Mouse (Mus musculus) limb, embryonic 13.5 days (tissue): ENCODE results near the gene Polr1e. TPM values are rescaled to one million over a fixed set of nuclear protein-coding genes. Genes with fewer than 3 reads are reported as not detected.
A peak's percentile ranks its signal among the peaks of the same experiment; 100 is the strongest.

Experiments
- ATAC-seq: fragments of 200-750 bp; cut with Nextera tagmentation; 2 replicates; pipeline ENCODE4 v1.8.0; 2017; ENCODE audit warnings: low read depth, moderate number of reproducible peaks, moderate TSS enrichment; ENCODE audit not compliant: low FRiP score
- H3K27ac ChIP-seq: fragments of 300-500 bp; sonication (generic); 2 replicates; pipeline ENCODE4 v1.5.1; 2015; ENCODE audit warnings: inconsistent platforms, mild to moderate bottlenecking, moderate library complexity
- H3K27me3 ChIP-seq: fragments of 300-500 bp; sonication (generic); 2 replicates; pipeline ENCODE4 v1.6.1; 2015; ENCODE audit warnings: mild to moderate bottlenecking, inconsistent platforms
- H3K36me3 ChIP-seq: fragments of 300-500 bp; sonication (generic); 2 replicates; pipeline ENCODE4 v1.6.1; 2015; ENCODE audit warnings: inconsistent platforms, mild to moderate bottlenecking, moderate library complexity
- H3K4me1 ChIP-seq: fragments of 300-500 bp; sonication (generic); 2 replicates; pipeline ENCODE4 v1.6.1; 2015; ENCODE audit warnings: inconsistent platforms
- H3K4me2 ChIP-seq: fragments of 300-500 bp; sonication (generic); replicated peaks from 2 replicates; pipeline ENCODE4 v1.6.1; 2015; ENCODE audit warnings: inconsistent platforms, mild to moderate bottlenecking, moderate library complexity
- H3K4me3 ChIP-seq: fragments of 300-500 bp; sonication (generic); 2 replicates; pipeline ENCODE4 v1.5.1; 2015; ENCODE audit warnings: moderate library complexity, mild to moderate bottlenecking, inconsistent platforms
- H3K9ac ChIP-seq: fragments of 300-500 bp; sonication (generic); 2 replicates; pipeline ENCODE4 v1.6.1; 2015; ENCODE audit warnings: mild to moderate bottlenecking, inconsistent platforms
- H3K9me3 ChIP-seq: fragments of 300-500 bp; sonication (generic); 2 replicates; pipeline ENCODE4 v1.6.1; 2016; ENCODE audit warnings: inconsistent platforms
- whole genome bisulfite sequencing: fragments of 180-500 bp; shearing (Covaris S2); methylation state at CpG from one replicate; pipeline ENCODE4 v1.1.7; 2015; 5-methylcytosine and 5-hydroxymethylcytosine counted together
- polyA plus RNA-seq: library from polyadenylated mRNA; unstranded; fragments of >200 nt; fragmentation: Nextera tagmentation; extraction: Ambion mirVana; gene quantifications from 2 replicates; pipeline ENCODE4 v1.2.1, GENCODE M21; 2015

The Polr1e gene
- 43.9 and 44.6 TPM in 2 replicates for polyA plus RNA-seq

GRCm38 (mm10) chr4:45018452-45018980, at the start of gene Polr1e:
Polr1e (plus strand) TSS chr4:45018583.
- Histone ChIP-seq H3K4me2 (peak within 1 kb of the TSS; percentile 88), H3K36me3 (peaks cover 6% of the 10 kb centered on the region; the same call in 1 of the 2 replicates), H3K9me3 (no peaks in the 10 kb centered on the region), H3K9ac (peak within 1 kb of the TSS; percentile 71), H3K27me3 (no peaks in the 10 kb centered on the region), H3K4me1 (peaks cover 18% of the 10 kb centered on the region), H3K27ac (peak within 1 kb of the TSS; percentile 58; the same call in 1 of the 2 replicates), H3K4me3 (peak within 1 kb of the TSS; percentile 76)
- 0% methylated on average over 29 of the region's 29 CpGs for WGBS
- peak; percentile 88 for ATAC-seq

- H3K4me1 ChIP-seq: peaks cover 5% of the 10 kb centered on the region
- H3K9me3 ChIP-seq: no peaks in the 10 kb centered on the region
- H3K4me3 ChIP-seq: no peak overlapping the region
- H3K4me2 ChIP-seq: no peak overlapping the region
- no peak for ATAC-seq
- H3K36me3 ChIP-seq: no peaks in the 10 kb centered on the region
- WGBS: 91% methylated on average over 7 of the region's 7 CpGs
- no peaks in the 10 kb centered on the region for H3K27me3 ChIP-seq
- H3K27ac ChIP-seq: no peak overlapping the region
- H3K9ac ChIP-seq: no peak overlapping the region
Observed at GRCm38 (mm10) chr4:44970056-44970455, 48.3 kb upstream of the Polr1e start.

DNA sequence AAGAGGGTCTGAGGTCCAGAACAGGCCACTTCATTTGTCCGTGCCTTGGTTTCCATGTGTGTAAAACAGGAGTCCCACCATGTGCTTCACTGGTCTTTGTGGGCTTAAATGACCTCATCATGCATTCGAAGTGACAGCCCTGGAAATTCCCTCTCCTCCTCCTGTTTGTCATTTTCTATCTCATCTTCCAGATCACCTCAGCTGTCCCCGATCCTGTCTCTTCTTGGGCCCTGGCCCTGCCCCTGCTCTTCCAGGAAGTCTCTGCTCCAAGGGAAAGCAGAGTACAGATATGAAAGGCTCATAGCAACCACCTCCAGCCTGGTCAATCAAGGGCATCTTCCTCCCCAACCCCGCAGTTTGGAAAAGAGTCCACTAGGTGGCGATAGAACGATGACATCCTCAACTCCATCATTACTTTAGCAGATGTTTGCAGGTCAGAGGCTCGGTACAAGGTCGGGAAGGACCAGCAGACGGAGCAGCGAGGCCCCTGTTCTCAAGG, 47.7 kb upstream of the Polr1e start:
- H3K27ac ChIP-seq: no peak overlapping the region
- H3K36me3 ChIP-seq: no peaks in the 10 kb centered on the region
- no peaks in the 10 kb centered on the region for H3K9me3 ChIP-seq
- no peaks in the 10 kb centered on the region for H3K27me3 ChIP-seq
- 22% methylated on average over 10 of the region's 10 CpGs for WGBS
- H3K4me1 ChIP-seq: peaks cover 5% of the 10 kb centered on the region
- ATAC-seq: no peak
- H3K9ac ChIP-seq: no peak overlapping the region
- H3K4me3 ChIP-seq: no peak overlapping the region
- no peak overlapping the region for H3K4me2 ChIP-seq

- no peak overlapping the region; the same call in 1 of the 2 replicates for H3K4me3 ChIP-seq
- no peaks in the 10 kb centered on the region for H3K27me3 ChIP-seq
- H3K9ac ChIP-seq: no peak overlapping the region
- H3K36me3 ChIP-seq: no peaks in the 10 kb centered on the region
- no peaks in the 10 kb centered on the region for H3K9me3 ChIP-seq
- no peak for ATAC-seq
- no peak overlapping the region for H3K27ac ChIP-seq
- whole genome bisulfite sequencing: 12% methylated on average over 9 of the region's 9 CpGs
- peak overlapping the region; percentile 39 for H3K4me2 ChIP-seq
- peaks cover 5% of the 10 kb centered on the region for H3K4me1 ChIP-seq
Observed at GRCm38 (mm10) chr4:44973450-44973849, 44.9 kb upstream of the Polr1e start.

DNA sequence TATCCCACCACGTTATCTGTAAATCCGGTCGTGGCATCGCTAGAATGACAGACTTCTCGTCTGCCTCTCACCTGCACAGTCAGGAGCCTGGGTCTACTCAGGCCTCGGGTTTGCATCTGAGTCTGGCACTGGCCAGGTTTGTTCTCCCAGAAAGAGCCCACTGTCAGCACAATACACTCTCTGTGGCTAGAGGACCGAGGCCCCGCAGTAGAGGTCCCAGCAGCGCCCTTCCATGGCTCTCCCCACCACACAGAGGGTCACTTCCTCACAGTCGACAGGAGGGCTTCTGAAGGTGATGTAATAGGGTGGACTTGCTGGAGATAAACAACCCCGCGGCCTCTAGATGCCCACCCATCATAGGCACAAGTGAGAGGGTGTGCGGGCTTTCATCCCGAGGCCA, 44.5 kb upstream of the Polr1e start:
- no peak for ATAC-seq
- Histone ChIP-seq H3K4me1 (peaks cover 5% of the 10 kb centered on the region), H3K4me3 (no peak overlapping the region; the same call in 1 of the 2 replicates), H3K9me3 (no peaks in the 10 kb centered on the region), H3K9ac (no peak overlapping the region), H3K36me3 (no peaks in the 10 kb centered on the region), H3K27me3 (no peaks in the 10 kb centered on the region), H3K27ac (no peak overlapping the region), H3K4me2 (peak overlapping the region; percentile 39)
- 52% methylated on average over 14 of the region's 14 CpGs for WGBS

GRCm38 (mm10) chr4:44974331-44974730, 44.1 kb upstream of the Polr1e start:
- WGBS: 70% methylated on average over 8 of the region's 8 CpGs
- Histone ChIP-seq H3K27ac (no peak overlapping the region), H3K9me3 (no peaks in the 10 kb centered on the region), H3K4me3 (no peak overlapping the region), H3K27me3 (no peaks in the 10 kb centered on the region), H3K36me3 (no peaks in the 10 kb centered on the region), H3K4me2 (no peak overlapping the region), H3K4me1 (peaks cover 5% of the 10 kb centered on the region), H3K9ac (no peak overlapping the region)
- ATAC-seq: no peak

DNA sequence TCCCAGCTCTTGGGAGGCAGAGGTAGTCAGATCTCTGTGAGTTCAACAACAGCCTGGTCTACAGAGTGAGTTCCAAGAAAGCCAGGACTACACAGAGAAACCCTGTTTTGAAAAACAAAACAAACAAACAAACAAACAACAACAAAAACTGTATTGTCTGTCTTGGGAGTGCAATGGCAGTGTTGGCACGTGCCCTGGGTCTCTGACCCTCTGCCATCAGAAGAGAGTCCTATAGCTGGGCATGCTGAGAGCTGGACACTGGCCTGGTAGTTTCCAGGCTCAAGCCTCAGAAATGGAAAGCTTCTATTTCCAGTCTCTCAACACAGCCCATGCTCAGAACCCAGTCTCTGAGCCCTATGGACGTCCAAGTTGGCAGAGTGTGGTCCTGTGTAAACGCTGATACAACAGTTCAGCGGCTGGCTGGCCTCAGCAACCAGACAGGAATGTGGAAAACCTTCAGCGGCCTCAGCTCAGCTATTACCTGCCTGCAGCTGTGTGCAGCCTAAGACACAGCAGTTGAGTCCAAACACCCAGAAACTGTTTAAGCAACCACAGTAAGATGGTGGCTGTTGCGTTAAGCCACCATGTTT, 42.3 kb upstream of the Polr1e start:
- no peak overlapping the region for H3K9ac ChIP-seq
- ATAC-seq: no peak
- H3K9me3 ChIP-seq: no peaks in the 10 kb centered on the region
- no peak overlapping the region for H3K27ac ChIP-seq
- no peaks in the 10 kb centered on the region for H3K27me3 ChIP-seq
- H3K4me2 ChIP-seq: no peak overlapping the region
- H3K36me3 ChIP-seq: no peaks in the 10 kb centered on the region
- peaks cover 15% of the 10 kb centered on the region for H3K4me1 ChIP-seq
- WGBS: 77% methylated on average over 6 of the region's 6 CpGs
- H3K4me3 ChIP-seq: no peak overlapping the region

DNA sequence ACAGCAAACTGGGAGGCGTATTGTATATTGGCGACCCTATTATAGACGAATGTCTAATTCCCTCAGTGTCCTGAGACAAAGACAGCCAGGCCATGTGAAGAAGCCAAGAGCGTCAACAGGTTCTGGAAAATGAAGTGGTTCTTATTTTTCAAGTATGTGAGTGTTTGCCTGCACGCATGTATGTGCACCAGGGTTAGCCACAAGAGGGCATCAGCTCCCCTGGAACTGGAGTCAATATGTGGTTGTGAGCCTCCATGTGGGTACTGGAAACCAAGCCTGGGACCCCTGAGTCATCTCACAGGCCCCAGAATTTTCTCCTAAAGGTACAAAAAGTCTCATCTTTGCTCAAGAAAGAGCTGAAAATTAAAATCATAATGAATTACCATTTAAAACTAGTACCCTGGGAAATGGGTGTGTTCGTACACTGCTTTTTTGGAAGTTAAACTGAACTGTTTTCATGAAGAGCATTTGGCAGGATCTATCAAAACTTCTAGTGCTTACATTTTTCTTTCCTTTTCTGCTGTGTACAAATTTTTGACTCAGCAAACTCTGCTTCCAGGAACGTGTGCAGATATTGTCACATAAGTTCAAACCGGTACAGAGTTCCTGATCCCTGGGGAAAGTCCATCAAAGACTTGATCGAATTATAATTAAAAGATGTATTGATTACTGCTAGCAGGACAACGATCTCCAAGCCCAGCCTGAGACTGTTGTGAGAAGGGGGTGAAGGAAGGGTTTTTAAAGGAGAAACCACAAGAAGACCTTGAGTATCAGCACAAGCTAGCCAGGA, 41.3 kb upstream of the Polr1e start:
- H3K4me1 ChIP-seq: peaks cover 21% of the 10 kb centered on the region
- no peaks in the 10 kb centered on the region for H3K9me3 ChIP-seq
- H3K27me3 ChIP-seq: no peaks in the 10 kb centered on the region
- H3K36me3 ChIP-seq: no peaks in the 10 kb centered on the region
- H3K9ac ChIP-seq: no peak overlapping the region
- H3K4me2 ChIP-seq: no peak overlapping the region
- ATAC-seq: no peak
- no peak overlapping the region for H3K4me3 ChIP-seq
- H3K27ac ChIP-seq: no peak overlapping the region
- WGBS: 88% methylated on average over 10 of the region's 10 CpGs

DNA sequence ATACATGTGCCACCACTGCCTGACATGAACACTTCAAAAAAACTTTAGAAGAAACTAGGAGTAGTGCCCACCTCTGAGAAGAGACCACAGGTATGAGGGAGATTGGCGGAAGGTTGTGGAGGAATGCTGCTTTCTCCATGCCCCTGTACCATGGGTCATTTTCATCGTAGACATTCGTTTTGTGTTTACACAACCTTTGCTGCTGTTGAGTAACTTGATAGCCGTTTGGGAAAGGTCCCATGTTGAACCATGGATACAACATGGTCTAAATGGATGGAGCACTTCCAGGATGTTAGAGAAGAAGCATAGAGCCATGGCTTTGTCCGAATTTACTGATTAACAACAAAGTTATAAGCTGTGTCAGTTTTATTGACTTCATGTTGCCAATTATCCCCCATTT, 40.2 kb upstream of the Polr1e start:
- Histone ChIP-seq H3K9ac (no peak overlapping the region), H3K9me3 (no peaks in the 10 kb centered on the region), H3K36me3 (no peaks in the 10 kb centered on the region), H3K4me2 (no peak overlapping the region), H3K27ac (no peak overlapping the region), H3K27me3 (no peaks in the 10 kb centered on the region), H3K4me3 (no peak overlapping the region), H3K4me1 (peaks cover 32% of the 10 kb centered on the region)
- 83% methylated on average over 5 of the region's 5 CpGs for WGBS
- no peak for ATAC-seq

GRCm38 (mm10) chr4:44979794-44980338, 38.5 kb upstream of the Polr1e start:
- H3K27me3 ChIP-seq: no peaks in the 10 kb centered on the region
- no peak overlapping the region for H3K4me3 ChIP-seq
- H3K9ac ChIP-seq: no peak overlapping the region
- peaks cover 41% of the 10 kb centered on the region for H3K4me1 ChIP-seq
- peaks cover 14% of the 10 kb centered on the region for H3K36me3 ChIP-seq
- ATAC-seq: no peak
- H3K4me2 ChIP-seq: no peak overlapping the region
- WGBS: 72% methylated on average over 7 of the region's 7 CpGs
- H3K9me3 ChIP-seq: no peaks in the 10 kb centered on the region
- H3K27ac ChIP-seq: no peak overlapping the region

DNA sequence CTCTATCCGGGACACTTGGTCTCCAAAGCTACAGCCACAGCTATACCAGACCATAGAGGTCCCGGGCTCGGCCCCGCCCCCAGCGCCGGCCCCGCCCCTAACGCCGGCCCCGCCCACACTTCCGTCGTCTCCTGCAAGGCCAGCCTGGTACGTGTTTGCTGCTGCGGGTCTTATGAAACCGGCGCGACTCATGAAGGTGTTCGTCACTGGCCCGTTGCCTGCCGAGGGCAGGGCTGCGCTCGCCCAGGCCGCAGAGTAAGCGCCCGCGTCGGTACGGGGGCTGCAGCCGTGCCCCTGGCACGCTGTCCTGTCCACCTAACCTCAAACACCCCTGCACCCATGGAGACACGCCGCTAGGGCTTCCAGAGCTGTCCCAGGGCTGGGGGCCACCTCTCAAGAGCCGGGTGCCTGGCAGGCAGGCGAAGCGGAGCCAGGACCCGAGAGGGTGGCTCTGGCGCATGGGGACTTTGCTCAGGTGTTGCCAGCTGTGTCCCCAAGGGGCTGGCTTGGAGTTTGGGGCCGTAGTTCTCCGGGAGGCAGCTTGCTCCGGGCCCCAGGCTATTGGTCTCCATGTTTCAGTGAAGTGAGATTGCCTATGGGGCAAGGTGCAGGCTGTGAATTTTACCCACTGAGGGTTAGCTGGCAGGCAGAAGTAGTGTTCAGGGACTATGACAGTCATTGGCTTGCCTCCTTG, 37.0 kb upstream of the Polr1e start, which contains the start of gene Grhpr:
Grhpr (plus strand) TSS at position 116 of the 694 bp plus-strand sequence.
- Histone ChIP-seq H3K27ac (peak within 1 kb of the TSS; percentile 86), H3K27me3 (no peaks in the 10 kb centered on the region), H3K36me3 (peaks cover 28% of the 10 kb centered on the region), H3K4me2 (peak within 1 kb of the TSS; percentile 93), H3K4me1 (peaks cover 41% of the 10 kb centered on the region), H3K9ac (peak within 1 kb of the TSS; percentile 84), H3K9me3 (no peaks in the 10 kb centered on the region), H3K4me3 (peak within 1 kb of the TSS; percentile 76)
- WGBS: 1% methylated on average over 40 of the region's 40 CpGs
- ATAC-seq: peak; percentile 94
